Mouse (Mus musculus) limb, embryonic 14.5 days (tissue): ENCODE data around the gene Pusl1. TPM values are rescaled to one million over a fixed set of nuclear protein-coding genes. Genes with fewer than 3 reads are reported as not detected.
A peak's percentile ranks its signal among the peaks of the same experiment; 100 is the strongest.

Experiments used
- ATAC-seq: fragments of 200-750 bp; cut with Nextera tagmentation; 2 replicates; pipeline ENCODE4 v1.8.0; 2017; ENCODE audit warnings: low read depth, moderate number of reproducible peaks, moderate TSS enrichment; ENCODE audit not compliant: low FRiP score
- DNase-seq: peaks from one replicate; pipeline ENCODE4 v3.0.0-alpha.2; 2015; ENCODE audit warnings: low spot score
- H3K27ac ChIP-seq: fragments of 300-500 bp; sonication (generic); replicated peaks from 2 replicates; pipeline ENCODE4 v1.5.1; 2014; ENCODE audit warnings: low read depth, mild to moderate bottlenecking, low read length, moderate library complexity, mixed read lengths
- H3K27me3 ChIP-seq: fragments of 300-500 bp; sonication (generic); 2 replicates; pipeline ENCODE4 v1.6.1; 2014; ENCODE audit warnings: low read length, mixed read lengths; ENCODE audit not compliant: control insufficient read depth, insufficient read depth
- H3K36me3 ChIP-seq: fragments of 300-500 bp; sonication (generic); 2 replicates; pipeline ENCODE4 v1.6.1; 2014; ENCODE audit warnings: mild to moderate bottlenecking, low read length, moderate library complexity, mixed read lengths; ENCODE audit not compliant: control insufficient read depth, insufficient read depth
- H3K4me1 ChIP-seq: fragments of 300-500 bp; sonication (generic); 2 replicates; pipeline ENCODE4 v1.6.1; 2014; ENCODE audit warnings: antibody characterized with exemption, low read length, mixed read lengths; ENCODE audit not compliant: control insufficient read depth, insufficient read depth
- H3K4me2 ChIP-seq: fragments of 300-500 bp; sonication (generic); replicated peaks from 2 replicates; pipeline ENCODE4 v1.6.1; 2014; ENCODE audit warnings: low read depth, mild to moderate bottlenecking, low read length, moderate library complexity; ENCODE audit not compliant: severe bottlenecking
- H3K4me3 ChIP-seq: fragments of 300-500 bp; sonication (generic); replicated peaks from 2 replicates; pipeline ENCODE4 v1.5.1; 2014; ENCODE audit warnings: low read length
- H3K9ac ChIP-seq: fragments of 300-500 bp; sonication (generic); 2 replicates; pipeline ENCODE4 v1.6.1; 2014; ENCODE audit warnings: mild to moderate bottlenecking, low read depth, low read length, moderate library complexity; ENCODE audit not compliant: severe bottlenecking
- H3K9me3 ChIP-seq: fragments of 300-500 bp; sonication (generic); 2 replicates; pipeline ENCODE4 v1.6.1; 2016; ENCODE audit warnings: low read length; ENCODE audit not compliant: control insufficient read depth
- POLR2A ChIP-seq: fragments of 200-500 bp; IDR thresholded peaks from 2 replicates; pipeline ENCODE4 v1.8.0; 2012; ENCODE audit warnings: inconsistent platforms, mild to moderate bottlenecking, moderate library complexity, borderline replicate concordance; ENCODE audit not compliant: insufficient read depth, insufficient read length; ENCODE audit errors: extremely low read depth
- WGBS: fragments of 180-500 bp; shearing (Covaris S2); extraction: QIAGEN DNeasy Blood & Tissue Kit; methylation state at CpG from one replicate; pipeline ENCODE4 v1.1.7; 2014; 5-methylcytosine and 5-hydroxymethylcytosine counted together
- microRNA-seq: library from miRNA; unstranded; fragments of <30 nt; microRNA quantifications from one replicate; pipeline ENCODE4, GENCODE M21; 2016
- polyA plus RNA-seq, 2 experiments: library from polyadenylated mRNA; depleted of rRNA in 1 of 2; stranded (reverse) in 1 of 2; unstranded in 1 of 2; fragments of >200 nt; fragmentation: Nextera tagmentation in 1 of 2; extraction: Ambion mirVana in 1 of 2; gene quantifications; 2 replicates each; pipeline versions ENCODE4 v1.2.1 to v1.2.3; 2012 to 2014

Gene Pusl1
- polyA plus RNA-seq, 2 experiments: 57.2 to 95.7 TPM

DNA sequence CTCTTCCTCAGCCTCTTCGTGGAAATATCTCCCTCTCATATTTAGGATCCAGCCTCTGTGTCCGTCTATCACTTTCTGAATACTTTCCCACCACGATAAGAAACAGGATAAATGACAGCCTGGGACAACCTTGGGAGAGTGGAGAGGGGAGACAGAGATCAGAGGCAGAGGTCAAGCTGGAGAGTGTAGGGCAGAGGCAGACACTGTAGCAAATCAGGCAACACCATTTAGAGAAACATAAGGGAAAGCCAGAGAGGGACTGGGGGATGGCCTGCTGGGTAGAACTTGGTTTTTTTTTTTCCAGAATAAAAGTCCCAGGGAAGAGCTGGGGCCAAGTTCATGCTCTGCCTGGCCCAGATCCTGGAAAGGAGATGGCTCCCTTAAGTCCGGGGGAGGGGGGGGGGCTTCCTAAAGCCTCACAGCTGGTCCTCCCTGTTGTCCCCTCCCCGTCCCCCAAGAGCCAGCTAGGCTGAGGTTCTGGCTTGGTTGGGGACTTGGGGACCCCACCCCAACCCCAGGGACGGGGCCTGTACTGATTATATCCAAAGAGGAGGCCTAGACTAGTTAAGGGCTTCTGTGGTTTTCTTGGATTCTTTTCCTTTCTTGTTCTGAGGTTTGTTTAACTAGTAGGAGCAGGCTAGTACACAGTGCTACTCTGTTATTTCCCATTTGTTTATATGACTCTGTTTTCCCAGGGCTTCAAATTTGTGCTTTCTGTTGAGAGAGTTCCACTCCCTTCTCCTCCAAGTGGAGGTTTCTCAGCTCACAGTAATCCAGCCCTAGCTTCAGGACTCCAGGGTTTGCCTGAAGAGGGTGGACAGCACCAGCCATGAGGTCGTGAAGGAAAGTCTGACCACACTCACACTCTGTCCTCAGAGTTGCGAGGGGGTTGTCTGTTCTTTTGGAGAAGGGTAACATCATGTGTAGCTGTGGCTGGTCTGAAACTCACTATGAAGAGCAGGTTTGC lies 53.1 kb downstream of the Pusl1 start:
- no peak overlapping the region for H3K9ac ChIP-seq
- ATAC-seq (no peak), DNase-seq (no peak)
- no peaks in the 10 kb centered on the region for H3K9me3 ChIP-seq
- H3K36me3 ChIP-seq: peaks cover 11% of the 10 kb centered on the region
- H3K4me2 ChIP-seq: peak overlapping the region; percentile 68; the same call in 1 of the 2 replicates
- H3K4me1 ChIP-seq: peaks cover 33% of the 10 kb centered on the region
- no peak overlapping the region for H3K4me3 ChIP-seq
- H3K27ac ChIP-seq: peak overlapping the region; percentile 76; the same call in 1 of the 2 replicates
- 56% methylated on average over 8 of the region's 8 CpGs for WGBS
- no peak for TF ChIP-seq POLR2A
- H3K27me3 ChIP-seq: no peaks in the 10 kb centered on the region

Small RNAs within 50 kb of the gene (microRNA-seq; reads per million reads assigned to microRNA genes)
- not detected for gene Gm22991

Other genes with a start within 250 kb of the Pusl1 start
- gene Gm10563, start 246.4 kb downstream of the Pusl1 start, polyA plus RNA-seq (2012; rRNA removed): not detected in 2 replicates
- gene Gm10563, start 246.4 kb downstream of the Pusl1 start, polyA plus RNA-seq (2014; fragmentation: Nextera tagmentation; extraction: Ambion mirVana): not detected in 2 replicates
- 34.7 and 42.7 TPM in 2 replicates for gene Mmp23, start 238.4 kb downstream of the Pusl1 start, polyA plus RNA-seq (2012; rRNA removed)
- 17.3 and 19.8 TPM in 2 replicates for gene Mmp23, start 238.4 kb downstream of the Pusl1 start, polyA plus RNA-seq (2014; fragmentation: Nextera tagmentation; extraction: Ambion mirVana)
- 77.4 and 97.5 TPM in 2 replicates for gene Mib2, start 222.6 kb downstream of the Pusl1 start, polyA plus RNA-seq (2012; rRNA removed)
- gene Mib2, start 222.6 kb downstream of the Pusl1 start, polyA plus RNA-seq (2014; fragmentation: Nextera tagmentation; extraction: Ambion mirVana): 29.5 and 32.1 TPM in 2 replicates
- gene Fndc10, start 197.4 kb downstream of the Pusl1 start, polyA plus RNA-seq (2012; rRNA removed): 31.0 and 46.5 TPM in 2 replicates
- gene Fndc10, start 197.4 kb downstream of the Pusl1 start, polyA plus RNA-seq (2014; fragmentation: Nextera tagmentation; extraction: Ambion mirVana): 8.1 and 9.4 TPM in 2 replicates
- gene Ssu72, start 187.0 kb downstream of the Pusl1 start, polyA plus RNA-seq (2012; rRNA removed): 105 and 115 TPM in 2 replicates
- gene Ssu72, start 187.0 kb downstream of the Pusl1 start, polyA plus RNA-seq (2014; fragmentation: Nextera tagmentation; extraction: Ambion mirVana): 131 and 135 TPM in 2 replicates
- 3.7 and 4.0 TPM in 2 replicates for gene Tmem240, start 157.0 kb downstream of the Pusl1 start, polyA plus RNA-seq (2012; rRNA removed)
- 0.88 and 1.1 TPM in 2 replicates for gene Tmem240, start 157.0 kb downstream of the Pusl1 start, polyA plus RNA-seq (2014; fragmentation: Nextera tagmentation; extraction: Ambion mirVana)
- 117 and 135 TPM in 2 replicates for gene Atad3a, start 130.7 kb downstream of the Pusl1 start, polyA plus RNA-seq (2012; rRNA removed)
- gene Atad3a, start 130.7 kb downstream of the Pusl1 start, polyA plus RNA-seq (2014; fragmentation: Nextera tagmentation; extraction: Ambion mirVana): 84.8 and 85.2 TPM in 2 replicates
- 12.4 and 14.9 TPM in 2 replicates for gene Vwa1, start 117.1 kb downstream of the Pusl1 start, polyA plus RNA-seq (2012; rRNA removed)
- 11.9 and 13.9 TPM in 2 replicates for gene Vwa1, start 117.1 kb downstream of the Pusl1 start, polyA plus RNA-seq (2014; fragmentation: Nextera tagmentation; extraction: Ambion mirVana)
- 2.0 and 2.6 TPM in 2 replicates for gene Tmem88b, start 105.9 kb downstream of the Pusl1 start, polyA plus RNA-seq (2012; rRNA removed)
- 0.48 and 0.67 TPM in 2 replicates for gene Tmem88b, start 105.9 kb downstream of the Pusl1 start, polyA plus RNA-seq (2014; fragmentation: Nextera tagmentation; extraction: Ambion mirVana)
- 0.23 TPM in 1 of 2 replicates, not detected in the other for gene Ankrd65, start 101.3 kb downstream of the Pusl1 start, polyA plus RNA-seq (2012; rRNA removed)
- gene Ankrd65, start 101.3 kb downstream of the Pusl1 start, polyA plus RNA-seq (2014; fragmentation: Nextera tagmentation; extraction: Ambion mirVana): not detected in 2 replicates
- gene Mrpl20, start 88.9 kb downstream of the Pusl1 start, polyA plus RNA-seq (2012; rRNA removed): 72.2 and 97.5 TPM in 2 replicates
- gene Mrpl20, start 88.9 kb downstream of the Pusl1 start, polyA plus RNA-seq (2014; fragmentation: Nextera tagmentation; extraction: Ambion mirVana): 199 and 215 TPM in 2 replicates
- gene Ccnl2, start 79.3 kb downstream of the Pusl1 start, polyA plus RNA-seq (2012; rRNA removed): 273 and 304 TPM in 2 replicates
- gene Ccnl2, start 79.3 kb downstream of the Pusl1 start, polyA plus RNA-seq (2014; fragmentation: Nextera tagmentation; extraction: Ambion mirVana): 190 and 199 TPM in 2 replicates
- 112 and 114 TPM in 2 replicates for gene Aurkaip1, start 60.5 kb downstream of the Pusl1 start, polyA plus RNA-seq (2012; rRNA removed)
- gene Aurkaip1, start 60.5 kb downstream of the Pusl1 start, polyA plus RNA-seq (2014; fragmentation: Nextera tagmentation; extraction: Ambion mirVana): 126 and 129 TPM in 2 replicates
- gene Mxra8, start 52.1 kb downstream of the Pusl1 start, polyA plus RNA-seq (2012; rRNA removed): 218 and 302 TPM in 2 replicates
- 109 and 120 TPM in 2 replicates for gene Mxra8, start 52.1 kb downstream of the Pusl1 start, polyA plus RNA-seq (2014; fragmentation: Nextera tagmentation; extraction: Ambion mirVana)
- 92.9 and 131 TPM in 2 replicates for gene Dvl1, start 44.4 kb downstream of the Pusl1 start, polyA plus RNA-seq (2012; rRNA removed)
- gene Dvl1, start 44.4 kb downstream of the Pusl1 start, polyA plus RNA-seq (2014; fragmentation: Nextera tagmentation; extraction: Ambion mirVana): 17.4 and 18.8 TPM in 2 replicates
- 0.31 and 0.51 TPM in 2 replicates for gene Tas1r3, start 28.4 kb downstream of the Pusl1 start, polyA plus RNA-seq (2012; rRNA removed)
- 0.32 and 0.37 TPM in 2 replicates for gene Tas1r3, start 28.4 kb downstream of the Pusl1 start, polyA plus RNA-seq (2014; fragmentation: Nextera tagmentation; extraction: Ambion mirVana)
- 15.0 and 20.5 TPM in 2 replicates for gene Cptp, start 22.3 kb downstream of the Pusl1 start, polyA plus RNA-seq (2012; rRNA removed)
- 16.3 and 19.2 TPM in 2 replicates for gene Cptp, start 22.3 kb downstream of the Pusl1 start, polyA plus RNA-seq (2014; fragmentation: Nextera tagmentation; extraction: Ambion mirVana)
- 57.4 and 60.7 TPM in 2 replicates for gene Ints11, start 22.2 kb downstream of the Pusl1 start, polyA plus RNA-seq (2012; rRNA removed)
- gene Ints11, start 22.2 kb downstream of the Pusl1 start, polyA plus RNA-seq (2014; fragmentation: Nextera tagmentation; extraction: Ambion mirVana): 63.7 and 75.4 TPM in 2 replicates
- 33.8 and 41.6 TPM in 2 replicates for gene Acap3, start within 50 bp of the Pusl1 start, polyA plus RNA-seq (2012; rRNA removed)
- 19.8 and 22.6 TPM in 2 replicates for gene Acap3, start within 50 bp of the Pusl1 start, polyA plus RNA-seq (2014; fragmentation: Nextera tagmentation; extraction: Ambion mirVana)
- 106 and 117 TPM in 2 replicates for gene Ube2j2, start 52.0 kb upstream of the Pusl1 start, polyA plus RNA-seq (2012; rRNA removed)
- 122 and 126 TPM in 2 replicates for gene Ube2j2, start 52.0 kb upstream of the Pusl1 start, polyA plus RNA-seq (2014; fragmentation: Nextera tagmentation; extraction: Ambion mirVana)
- gene C1qtnf12, start 70.5 kb upstream of the Pusl1 start, polyA plus RNA-seq (2012; rRNA removed): 37.0 and 44.3 TPM in 2 replicates
- 52.3 and 56.6 TPM in 2 replicates for gene C1qtnf12, start 70.5 kb upstream of the Pusl1 start, polyA plus RNA-seq (2014; fragmentation: Nextera tagmentation; extraction: Ambion mirVana)
- gene B3galt6, start 100.9 kb upstream of the Pusl1 start, polyA plus RNA-seq (2012; rRNA removed): 11.3 and 15.2 TPM in 2 replicates
- 17.0 and 18.8 TPM in 2 replicates for gene B3galt6, start 100.9 kb upstream of the Pusl1 start, polyA plus RNA-seq (2014; fragmentation: Nextera tagmentation; extraction: Ambion mirVana)
- gene Sdf4, start 101.1 kb upstream of the Pusl1 start, polyA plus RNA-seq (2012; rRNA removed): 52.4 and 74.5 TPM in 2 replicates
- gene Sdf4, start 101.1 kb upstream of the Pusl1 start, polyA plus RNA-seq (2014; fragmentation: Nextera tagmentation; extraction: Ambion mirVana): 171 TPM in 2 replicates
- gene Tnfrsf4, start 122.1 kb upstream of the Pusl1 start, polyA plus RNA-seq (2012; rRNA removed): 4.8 and 5.8 TPM in 2 replicates
- gene Tnfrsf4, start 122.1 kb upstream of the Pusl1 start, polyA plus RNA-seq (2014; fragmentation: Nextera tagmentation; extraction: Ambion mirVana): 0.58 and 0.65 TPM in 2 replicates
- gene Tnfrsf18, start 134.4 kb upstream of the Pusl1 start, polyA plus RNA-seq (2012; rRNA removed): 1.9 TPM in 2 replicates
- 3.7 and 4.7 TPM in 2 replicates for gene Tnfrsf18, start 134.4 kb upstream of the Pusl1 start, polyA plus RNA-seq (2014; fragmentation: Nextera tagmentation; extraction: Ambion mirVana)
- 4.0 and 4.2 TPM in 2 replicates for gene Ttll10, start 167.6 kb upstream of the Pusl1 start, polyA plus RNA-seq (2012; rRNA removed)
- gene Ttll10, start 167.6 kb upstream of the Pusl1 start, polyA plus RNA-seq (2014; fragmentation: Nextera tagmentation; extraction: Ambion mirVana): 2.4 and 2.6 TPM in 2 replicates
- 74.5 and 92.4 TPM in 2 replicates for gene 9430015G10Rik, start 218.2 kb upstream of the Pusl1 start, polyA plus RNA-seq (2012; rRNA removed)
- 34.4 and 38.3 TPM in 2 replicates for gene 9430015G10Rik, start 218.2 kb upstream of the Pusl1 start, polyA plus RNA-seq (2014; fragmentation: Nextera tagmentation; extraction: Ambion mirVana)
- gene Rnf223, start 238.7 kb upstream of the Pusl1 start, polyA plus RNA-seq (2012; rRNA removed): 1.5 and 2.0 TPM in 2 replicates
- gene Rnf223, start 238.7 kb upstream of the Pusl1 start, polyA plus RNA-seq (2014; fragmentation: Nextera tagmentation; extraction: Ambion mirVana): 0.61 and 0.65 TPM in 2 replicates